Comparison of ENCODE assay signal across 18 mouse cellular contexts in genomic region chr17:54201710-54202109, GRCm38 (mm10).
DNase-seq lines count a peak whose midpoint lies in the region; ATAC-seq lines count a peak whose summit lies in the region.
"Had no signal": no experiment of that assay in that cellular context is flagged by ENCODE, and none has a peak within 500 bp of the region (broad histone marks: within the 10 kb centered on the region; RNA-seq: fewer than 3 reads in every experiment).

No protein-coding gene starts in this region.

- no peaks in the 10 kb centered on the region for H3K27me3 ChIP-seq in forebrain, embryonic 14.5 days (replicated peaks; ENCODE audit: control insufficient read depth, insufficient read depth, low read length)
- H3K27me3 ChIP-seq in forebrain, embryonic 10.5 days (ENCODE audit: poor library complexity, severe bottlenecking), result no peaks in the 10 kb centered on the region
- H3K27me3 ChIP-seq in neural tube, embryonic 12.5 days (replicated peaks), result no peaks in the 10 kb centered on the region
- H3K27me3 ChIP-seq in neural tube, embryonic 15.5 days (replicated peaks), result no peaks in the 10 kb centered on the region
- H3K27me3 ChIP-seq in hindbrain, embryonic 14.5 days (ENCODE audit: control insufficient read depth, insufficient read depth, low read length), result no peaks in the 10 kb centered on the region
- no peaks in the 10 kb centered on the region for H3K27me3 ChIP-seq in midbrain, embryonic 16.5 days (ENCODE audit: control insufficient read depth, insufficient read depth, low read depth, low read length)
- H3K27me3 ChIP-seq: kidney, embryonic 15.5 days had no signal

- 51% methylated on average over 3 of the region's 3 CpGs for WGBS in forebrain, embryonic 14.5 days
- WGBS in forebrain, embryonic 10.5 days, result 71% methylated on average over 3 of the region's 3 CpGs
- WGBS in neural tube, embryonic 12.5 days, result 65% methylated on average over 3 of the region's 3 CpGs
- WGBS in neural tube, embryonic 15.5 days, result 41% methylated on average over 3 of the region's 3 CpGs
- 37% methylated on average over 3 of the region's 3 CpGs for WGBS in hindbrain, embryonic 14.5 days
- 48% methylated on average over 3 of the region's 3 CpGs for WGBS in midbrain, embryonic 16.5 days

- peak; percentile 4 for DNase-seq in forebrain, embryonic 14.5 days (ENCODE audit: low spot score)
- no peak for DNase-seq in forebrain, embryonic 10.5 days (ENCODE audit: extremely low spot score, low spot score)
- peak; percentile 32 for DNase-seq in hindbrain, embryonic 14.5 days (ENCODE audit: low spot score)
- no peak for DNase-seq in layer of hippocampus, adult 9-11 months
- no peak for DNase-seq in heart, adult 8-10 months (ENCODE audit: low spot score)
- DNase-seq: adrenal gland, postnatal 25 days; cerebellum, adult 2 months; heart, adult 18-20 months; heart, postnatal 36 days; kidney, postnatal 4 days; lung, postnatal 10 days; thymus, postnatal 14 days had no signal

- H3K4me2 ChIP-seq in forebrain, embryonic 14.5 days (ENCODE audit: low read length), result no peak overlapping the region
- H3K4me2 ChIP-seq in neural tube, embryonic 12.5 days (replicated peaks), result no peak overlapping the region
- no peak overlapping the region for H3K4me2 ChIP-seq in neural tube, embryonic 15.5 days
- no peak overlapping the region for H3K4me2 ChIP-seq in hindbrain, embryonic 14.5 days (replicated peaks)
- H3K4me2 ChIP-seq in midbrain, embryonic 16.5 days (ENCODE audit: low read length), result no peak overlapping the region
- H3K4me2 ChIP-seq: kidney, embryonic 15.5 days had no signal

- no peaks in the 10 kb centered on the region for H3K9me3 ChIP-seq in forebrain, embryonic 14.5 days (replicated peaks; ENCODE audit: control insufficient read depth, low read length)
- no peaks in the 10 kb centered on the region for H3K9me3 ChIP-seq in forebrain, embryonic 10.5 days
- H3K9me3 ChIP-seq in neural tube, embryonic 12.5 days, result no peaks in the 10 kb centered on the region
- no peaks in the 10 kb centered on the region for H3K9me3 ChIP-seq in neural tube, embryonic 15.5 days (replicated peaks)
- H3K9me3 ChIP-seq in hindbrain, embryonic 14.5 days (ENCODE audit: control insufficient read depth, low read length), result no peaks in the 10 kb centered on the region
- no peaks in the 10 kb centered on the region for H3K9me3 ChIP-seq in midbrain, embryonic 16.5 days (replicated peaks; ENCODE audit: control insufficient read depth, low read length, poor library complexity, severe bottlenecking)
- H3K9me3 ChIP-seq: kidney, embryonic 15.5 days had no signal

- H3K4me3 ChIP-seq in forebrain, embryonic 14.5 days (ENCODE audit: low read depth, low read length), result no peak overlapping the region
- no peak overlapping the region for H3K4me3 ChIP-seq in forebrain, embryonic 10.5 days
- no peak overlapping the region for H3K4me3 ChIP-seq in neural tube, embryonic 12.5 days
- no peak overlapping the region for H3K4me3 ChIP-seq in neural tube, embryonic 15.5 days (replicated peaks)
- H3K4me3 ChIP-seq in hindbrain, embryonic 14.5 days (replicated peaks; ENCODE audit: low read length), result no peak overlapping the region
- H3K4me3 ChIP-seq in midbrain, embryonic 16.5 days (ENCODE audit: low read depth, low read length), result no peak overlapping the region
- H3K4me3 ChIP-seq: kidney, embryonic 15.5 days had no signal

- no peaks in the 10 kb centered on the region for H3K4me1 ChIP-seq in forebrain, embryonic 14.5 days (ENCODE audit: control insufficient read depth, insufficient read depth, low read length)
- H3K4me1 ChIP-seq in forebrain, embryonic 10.5 days, result no peaks in the 10 kb centered on the region
- H3K4me1 ChIP-seq in neural tube, embryonic 12.5 days, result no peaks in the 10 kb centered on the region
- 0 out of 2 replicates have a peak, but pooled peaks cover 2% of the 10 kb centered on the region for H3K4me1 ChIP-seq in neural tube, embryonic 15.5 days
- no peaks in the 10 kb centered on the region for H3K4me1 ChIP-seq in hindbrain, embryonic 14.5 days (replicated peaks; ENCODE audit: control insufficient read depth, insufficient read depth, low read length)
- H3K4me1 ChIP-seq in midbrain, embryonic 16.5 days (ENCODE audit: control insufficient read depth, insufficient read depth, low read length), result no peaks in the 10 kb centered on the region
- H3K4me1 ChIP-seq: kidney, embryonic 15.5 days had no signal

- H3K27ac ChIP-seq in forebrain, embryonic 14.5 days (ENCODE audit: low read depth, low read length), result no peak overlapping the region
- no peak overlapping the region for H3K27ac ChIP-seq in forebrain, embryonic 10.5 days
- no peak overlapping the region for H3K27ac ChIP-seq in neural tube, embryonic 12.5 days
- H3K27ac ChIP-seq in neural tube, embryonic 15.5 days (replicated peaks), result no peak overlapping the region
- H3K27ac ChIP-seq in hindbrain, embryonic 14.5 days, result 0 out of 2 replicates have a peak overlapping the region, but pooled peaks have one; percentile 1
- H3K27ac ChIP-seq in midbrain, embryonic 16.5 days (ENCODE audit: low read length), result no peak overlapping the region
- H3K27ac ChIP-seq: kidney, embryonic 15.5 days; liver, embryonic 14.5 days had no signal

- no peak for ATAC-seq in forebrain, embryonic 14.5 days
- ATAC-seq in neural tube, embryonic 12.5 days (ENCODE audit: low FRiP score, low read depth), result peak; percentile 68
- no peak for ATAC-seq in neural tube, embryonic 15.5 days (ENCODE audit: low FRiP score)
- ATAC-seq in hindbrain, embryonic 14.5 days (ENCODE audit: low FRiP score), result peak; percentile 89
- peak; percentile 45; the same call in 1 of the 2 replicates for ATAC-seq in midbrain, embryonic 16.5 days
- ATAC-seq: intestine, postnatal 0 days had no signal

- H3K36me3 ChIP-seq in forebrain, embryonic 14.5 days (ENCODE audit: control insufficient read depth, insufficient read depth, low read length), result no peaks in the 10 kb centered on the region
- H3K36me3 ChIP-seq in forebrain, embryonic 10.5 days (replicated peaks), result no peaks in the 10 kb centered on the region
- no peaks in the 10 kb centered on the region for H3K36me3 ChIP-seq in neural tube, embryonic 12.5 days
- H3K36me3 ChIP-seq in neural tube, embryonic 15.5 days, result no peaks in the 10 kb centered on the region
- no peaks in the 10 kb centered on the region for H3K36me3 ChIP-seq in hindbrain, embryonic 14.5 days (replicated peaks; ENCODE audit: control insufficient read depth, insufficient read depth)
- no peaks in the 10 kb centered on the region for H3K36me3 ChIP-seq in midbrain, embryonic 16.5 days (ENCODE audit: control insufficient read depth, insufficient read depth, low read length)
- H3K36me3 ChIP-seq: kidney, embryonic 15.5 days had no signal

- no peak overlapping the region for H3K9ac ChIP-seq in forebrain, embryonic 14.5 days (ENCODE audit: low read length)
- H3K9ac ChIP-seq in neural tube, embryonic 12.5 days, result no peak overlapping the region
- H3K9ac ChIP-seq in neural tube, embryonic 15.5 days (replicated peaks), result no peak overlapping the region
- H3K9ac ChIP-seq in hindbrain, embryonic 14.5 days, result no peak overlapping the region
- no peak overlapping the region for H3K9ac ChIP-seq in midbrain, embryonic 16.5 days (ENCODE audit: low read depth, low read length)
- H3K9ac ChIP-seq: kidney, embryonic 15.5 days; liver, embryonic 14.5 days had no signal

Comparison
In these comparisons a context has a peak if more than half of its experiments do, and no peak if none do; other contexts are left out.
1. ATAC-seq: peak in neural tube, embryonic 12.5 days (single experiment), hindbrain, embryonic 14.5 days (single experiment) and midbrain, embryonic 16.5 days (single experiment); none in forebrain, embryonic 14.5 days (single experiment) and neural tube, embryonic 15.5 days (single experiment).
2. DNase-seq: peak in forebrain, embryonic 14.5 days (single experiment) and hindbrain, embryonic 14.5 days (single experiment); none in forebrain, embryonic 10.5 days (single experiment), layer of hippocampus, adult 9-11 months (single experiment) and heart, adult 8-10 months (single experiment).